Mouse (Mus musculus): ENCODE results near the gene Hs3st5. TPM values are rescaled to one million over a fixed set of nuclear protein-coding genes. Genes with fewer than 3 reads are reported as not detected.

Gene Hs3st5
- polyA plus RNA-seq, 1 experiment from 2014 or later: 3.8 TPM

DNA sequence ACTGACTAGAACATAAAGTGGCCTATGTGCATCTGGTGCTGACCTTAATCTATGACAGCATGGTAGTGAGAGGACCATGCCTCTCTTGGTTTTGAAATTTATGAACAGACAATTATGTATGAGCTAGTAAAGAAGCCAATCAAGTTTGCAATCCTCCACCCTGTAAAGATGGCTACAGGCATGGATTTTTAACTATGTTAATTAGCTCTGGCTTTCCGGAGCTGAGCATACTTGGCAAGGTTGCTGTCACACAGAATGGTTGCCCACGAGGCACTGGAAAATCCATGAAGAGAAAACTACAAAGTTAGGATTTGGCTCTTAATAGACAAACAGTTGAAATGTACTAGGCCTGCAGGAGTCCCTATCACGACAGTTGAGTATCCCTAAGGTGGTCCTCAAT is 322.5 kb downstream of the Hs3st5 start:
- Histone ChIP-seq H3K9me3 (no peaks in the 10 kb centered on the region), H3K27ac (no peak overlapping the region), H3K4me1 (no peaks in the 10 kb centered on the region), H3K9ac (no peak overlapping the region), H3K4me2 (no peak overlapping the region), H3K27me3 (no peaks in the 10 kb centered on the region), H3K4me3 (replicated peaks) (no peak overlapping the region), H3K36me3 (replicated peaks) (no peaks in the 10 kb centered on the region)
- ATAC-seq (ENCODE audit: low FRiP score): no peak
- 78% methylated on average over 3 of the region's 3 CpGs for WGBS

DNA sequence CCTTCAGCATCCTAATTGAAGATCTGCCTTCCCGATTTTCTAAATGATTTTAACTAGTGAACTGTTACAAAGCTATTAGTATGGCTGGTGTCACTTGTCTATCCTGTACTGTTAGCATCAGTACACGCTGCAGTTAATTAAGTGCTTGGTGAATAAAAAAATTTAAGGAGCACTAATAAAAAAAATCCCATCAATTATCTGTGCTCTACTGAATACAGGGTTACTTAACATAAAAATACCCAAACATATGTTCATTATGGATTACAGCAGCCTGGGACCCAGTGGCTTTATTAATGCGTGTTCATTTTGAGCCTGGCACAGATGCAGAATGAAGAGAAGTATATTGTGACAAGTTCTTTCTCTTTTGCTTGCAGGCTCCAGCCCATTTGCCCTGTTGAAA is 325.6 kb downstream of the Hs3st5 start:
- H3K36me3 ChIP-seq (replicated peaks): no peaks in the 10 kb centered on the region
- no peak overlapping the region for H3K4me2 ChIP-seq
- no peak overlapping the region for H3K9ac ChIP-seq
- no peaks in the 10 kb centered on the region for H3K27me3 ChIP-seq
- 46% methylated on average over 3 of the region's 3 CpGs for WGBS
- H3K4me3 ChIP-seq (replicated peaks): no peak overlapping the region
- no peaks in the 10 kb centered on the region for H3K9me3 ChIP-seq
- no peak overlapping the region for H3K27ac ChIP-seq
- no peaks in the 10 kb centered on the region for H3K4me1 ChIP-seq
- ATAC-seq (ENCODE audit: low FRiP score): peak; percentile 36; the same call in 1 of the 2 replicates

DNA sequence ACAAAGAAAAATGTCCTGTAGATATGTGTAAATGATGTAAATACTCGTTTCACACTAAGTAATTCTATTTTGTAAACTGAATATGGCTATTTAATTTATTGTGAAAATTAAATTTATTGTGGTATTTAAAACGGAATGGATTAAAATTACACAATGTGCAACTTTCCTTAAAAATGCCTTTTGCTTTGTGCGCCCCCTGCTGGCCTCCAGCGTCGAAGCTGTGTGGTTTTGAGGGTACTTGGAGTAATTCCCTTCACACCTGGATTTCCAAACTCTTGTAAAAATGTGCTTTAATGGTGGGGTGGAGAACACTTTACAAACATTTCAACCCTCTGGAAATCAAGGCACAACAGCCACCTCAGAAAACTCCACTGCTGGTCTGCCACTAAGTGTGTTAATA is 327.6 kb downstream of the Hs3st5 start:
- H3K27ac ChIP-seq: no peak overlapping the region
- no peaks in the 10 kb centered on the region for H3K27me3 ChIP-seq
- no peak overlapping the region for H3K4me2 ChIP-seq
- ATAC-seq (ENCODE audit: low FRiP score): no peak
- 15% methylated on average over 5 of the region's 5 CpGs for WGBS
- H3K4me1 ChIP-seq: no peaks in the 10 kb centered on the region
- no peaks in the 10 kb centered on the region for H3K9me3 ChIP-seq
- no peak overlapping the region for H3K4me3 ChIP-seq (replicated peaks)
- no peaks in the 10 kb centered on the region for H3K36me3 ChIP-seq (replicated peaks)
- no peak overlapping the region for H3K9ac ChIP-seq

DNA sequence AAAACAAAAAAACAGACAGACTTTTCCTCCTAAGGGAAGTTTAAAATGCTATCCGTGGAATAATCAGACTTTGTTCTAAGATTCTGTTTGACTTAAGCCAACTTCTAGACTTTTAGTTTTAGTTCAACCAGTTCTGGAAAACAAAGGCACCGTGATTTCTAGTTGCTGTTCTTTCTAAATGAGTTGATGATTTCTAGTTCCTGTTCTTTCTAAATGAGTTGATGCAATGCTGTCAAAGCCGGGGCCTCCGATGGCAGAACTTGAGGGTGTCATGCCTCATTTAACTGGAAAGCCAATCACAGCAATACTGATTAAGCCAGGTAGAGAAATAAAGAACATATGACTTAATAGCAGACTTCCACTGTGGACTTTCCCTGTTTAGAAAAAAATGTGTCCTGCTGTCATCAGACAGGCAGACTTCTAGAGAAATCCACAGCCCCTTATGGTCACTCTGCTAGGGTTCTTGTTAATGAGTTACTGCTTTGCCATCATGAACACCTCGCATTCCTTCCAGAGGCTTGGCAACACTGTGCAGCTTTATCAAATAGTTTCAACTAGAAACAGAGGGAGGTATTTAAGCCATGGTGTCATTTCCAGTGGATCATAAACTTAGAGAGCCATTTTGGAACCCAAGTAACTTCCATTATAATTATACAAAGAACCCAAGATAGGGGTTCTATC is 329.4 kb downstream of the Hs3st5 start:
- Histone ChIP-seq H3K9ac (no peak overlapping the region), H3K27ac (no peak overlapping the region), H3K4me1 (no peaks in the 10 kb centered on the region), H3K4me2 (no peak overlapping the region), H3K27me3 (no peaks in the 10 kb centered on the region), H3K36me3 (replicated peaks) (no peaks in the 10 kb centered on the region), H3K9me3 (no peaks in the 10 kb centered on the region), H3K4me3 (replicated peaks) (no peak overlapping the region)
- 85% methylated on average over 5 of the region's 5 CpGs for WGBS
- ATAC-seq (ENCODE audit: low FRiP score): no peak

DNA sequence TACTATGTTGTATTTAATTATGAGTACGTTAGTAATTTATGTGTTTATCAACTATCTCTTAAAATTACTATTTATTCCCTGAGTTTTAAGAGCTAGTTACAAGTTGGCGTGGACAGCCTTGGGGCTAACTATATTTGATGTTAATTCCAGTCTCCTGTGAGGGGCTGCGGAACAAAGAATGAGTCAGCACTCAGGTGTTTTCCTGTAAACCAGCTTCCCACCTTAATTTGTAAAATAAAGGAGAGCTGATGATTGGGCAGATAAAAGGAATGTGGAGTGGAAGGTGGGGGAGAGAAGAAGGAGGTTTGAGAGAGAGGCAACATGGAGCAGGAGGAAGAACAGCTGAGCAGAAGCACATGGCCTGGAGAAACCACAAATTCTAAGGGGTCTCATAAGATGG is 343.6 kb downstream of the Hs3st5 start:
- ATAC-seq (ENCODE audit: low FRiP score): no peak
- Histone ChIP-seq H3K27ac (no peak overlapping the region), H3K9me3 (no peaks in the 10 kb centered on the region), H3K36me3 (replicated peaks) (no peaks in the 10 kb centered on the region), H3K4me3 (replicated peaks) (no peak overlapping the region), H3K27me3 (no peaks in the 10 kb centered on the region), H3K4me1 (no peaks in the 10 kb centered on the region), H3K9ac (no peak overlapping the region), H3K4me2 (no peak overlapping the region)
- WGBS: 93% methylated on average over 3 of the region's 3 CpGs

DNA sequence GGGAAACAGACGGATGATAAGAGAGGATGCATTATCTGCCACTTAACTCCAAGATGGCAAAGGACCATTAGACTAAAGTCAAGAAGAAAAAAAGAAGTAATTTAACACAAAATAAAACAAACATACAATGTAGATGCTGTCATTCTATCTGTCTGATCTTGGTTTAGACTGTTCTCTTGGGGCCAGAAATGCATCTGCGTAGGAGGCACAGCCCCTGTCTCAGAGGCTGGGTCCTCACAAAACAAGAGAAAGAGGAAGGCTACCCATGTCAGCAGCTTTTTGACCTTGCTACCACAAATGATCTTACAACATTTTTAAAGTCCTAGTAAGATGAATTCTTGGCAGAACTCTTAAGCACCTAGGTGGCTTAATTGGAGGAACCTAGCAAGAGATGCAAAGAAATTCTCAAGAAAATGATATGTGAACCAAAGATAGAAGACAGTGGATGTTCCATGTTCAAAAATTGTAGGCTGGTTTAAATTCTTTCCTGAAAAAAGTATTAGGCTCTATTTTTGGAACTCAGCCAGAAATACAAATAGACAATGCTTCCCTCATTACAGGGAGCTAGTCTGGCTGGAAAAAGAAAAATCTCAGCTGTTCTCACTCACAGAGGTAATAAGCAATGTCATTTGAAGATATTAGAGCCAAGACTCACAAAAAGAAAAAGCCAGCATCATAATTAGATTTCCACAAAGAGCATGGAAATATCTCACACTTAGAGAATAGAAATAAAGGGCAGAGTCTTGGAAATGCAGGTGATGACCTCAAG is 355.7 kb downstream of the Hs3st5 start:
- no peak for ATAC-seq (ENCODE audit: low FRiP score)
- no peaks in the 10 kb centered on the region for H3K36me3 ChIP-seq (replicated peaks)
- no peak overlapping the region for H3K4me3 ChIP-seq (replicated peaks)
- WGBS: 87% methylated on average over 2 of the region's 2 CpGs
- H3K9me3 ChIP-seq: no peaks in the 10 kb centered on the region
- no peaks in the 10 kb centered on the region for H3K4me1 ChIP-seq
- no peaks in the 10 kb centered on the region for H3K27me3 ChIP-seq
- H3K27ac ChIP-seq: no peak overlapping the region
- H3K9ac ChIP-seq: no peak overlapping the region
- no peak overlapping the region for H3K4me2 ChIP-seq

Measured in forebrain, embryonic 12.5 days (tissue).